Mouse (Mus musculus) stomach, embryonic 15.5 days (tissue): Measurements from ENCODE around the gene Cilp2. TPM values are rescaled to one million over a fixed set of nuclear protein-coding genes. Genes with fewer than 3 reads are reported as not detected.
A peak's percentile ranks its signal among the peaks of the same experiment; 100 is the strongest.

Source experiments
- ATAC-seq: fragments of 200-750 bp; cut with Nextera tagmentation; 2 replicates; pipeline ENCODE4 v1.8.0; 2017; ENCODE audit warnings: low read depth, moderate number of reproducible peaks, moderate TSS enrichment; ENCODE audit not compliant: insufficient read depth, low FRiP score
- H3K27ac ChIP-seq: fragments of 300-500 bp; sonication (generic); 2 replicates; pipeline ENCODE4 v1.5.1; 2015; ENCODE audit warnings: mild to moderate bottlenecking, inconsistent platforms
- H3K27me3 ChIP-seq: fragments of 300-500 bp; sonication (generic); replicated peaks from 2 replicates; pipeline ENCODE4 v1.6.1; 2015; ENCODE audit warnings: inconsistent platforms
- H3K36me3 ChIP-seq: fragments of 300-500 bp; sonication (generic); 2 replicates; pipeline ENCODE4 v1.6.1; 2015; ENCODE audit warnings: inconsistent platforms
- H3K4me1 ChIP-seq: fragments of 300-500 bp; sonication (generic); 2 replicates; pipeline ENCODE4 v1.6.1; 2015; ENCODE audit warnings: inconsistent platforms
- H3K4me2 ChIP-seq: fragments of 300-500 bp; sonication (generic); 2 replicates; pipeline ENCODE4 v1.6.1; 2015; ENCODE audit warnings: mild to moderate bottlenecking, inconsistent platforms
- H3K4me3 ChIP-seq: fragments of 300-500 bp; sonication (generic); replicated peaks from 2 replicates; pipeline ENCODE4 v1.5.1; 2015; ENCODE audit warnings: inconsistent platforms
- H3K9ac ChIP-seq: fragments of 300-500 bp; sonication (generic); 2 replicates; pipeline ENCODE4 v1.6.1; 2015; ENCODE audit warnings: inconsistent platforms
- H3K9me3 ChIP-seq: fragments of 300-500 bp; sonication (generic); 2 replicates; pipeline ENCODE4 v1.6.1; 2016; ENCODE audit warnings: inconsistent platforms
- WGBS: fragments of 180-500 bp; shearing (Covaris S2); methylation state at CpG from one replicate; pipeline ENCODE4 v1.1.7; 2015; 5-methylcytosine and 5-hydroxymethylcytosine counted together
- polyA plus RNA-seq: library from polyadenylated mRNA; unstranded; fragments of >200 nt; fragmentation: Nextera tagmentation; extraction: Ambion mirVana; gene quantifications from 2 replicates; pipeline ENCODE4 v1.2.1, GENCODE M21; 2015

The Cilp2 gene
- polyA plus RNA-seq, 1 experiment from 2014 or later, result 0.83 TPM

DNA sequence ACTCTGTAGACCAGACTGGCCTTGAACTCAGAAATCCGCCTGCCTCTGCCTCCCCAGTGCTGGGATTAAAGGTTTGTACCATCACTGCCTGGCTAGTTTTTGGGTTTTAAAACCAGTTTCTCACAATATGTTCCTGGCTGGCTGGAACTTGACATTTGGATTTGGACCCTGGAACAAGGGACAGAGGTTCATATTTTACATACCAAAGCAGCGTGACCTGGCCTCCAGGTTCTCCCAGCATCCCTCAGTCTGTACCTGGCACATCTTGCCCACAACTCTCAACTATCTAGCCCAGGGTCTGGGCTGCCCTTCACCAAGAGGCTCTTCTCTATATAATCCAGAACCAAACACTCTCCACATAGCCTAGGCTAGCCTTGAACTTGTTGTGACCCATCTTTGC lies 12.4 kb upstream of the Cilp2 start:
- WGBS, result 89% methylated on average over 2 of the region's 2 CpGs
- Histone ChIP-seq H3K4me1 (peaks cover 22% of the 10 kb centered on the region), H3K4me2 (no peak overlapping the region), H3K4me3 (no peak overlapping the region), H3K27ac (no peak overlapping the region), H3K27me3 (no peaks in the 10 kb centered on the region), H3K9ac (no peak overlapping the region), H3K9me3 (no peaks in the 10 kb centered on the region), H3K36me3 (0 out of 2 replicates have a peak, but pooled peaks cover 2% of the 10 kb centered on the region)
- ATAC-seq, result no peak

DNA sequence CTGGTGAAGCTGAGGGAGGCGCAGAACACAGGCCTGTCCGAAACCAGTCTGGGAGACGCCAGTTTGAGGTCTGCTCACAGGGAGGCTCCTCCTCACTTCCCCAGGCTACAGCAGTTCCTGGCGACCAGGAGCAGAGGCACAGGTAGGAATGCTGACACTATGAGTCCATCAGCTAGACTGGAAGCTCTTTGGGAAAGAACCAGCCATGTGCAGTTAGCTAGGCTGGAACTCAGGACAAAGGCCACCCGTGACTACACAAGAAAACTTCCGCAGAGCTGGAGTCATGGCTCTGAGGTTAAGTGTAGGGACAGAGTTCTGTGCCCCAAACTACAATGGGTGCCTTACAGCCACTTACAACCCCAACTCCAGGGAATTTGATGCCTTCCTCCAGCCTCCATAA lies 10.4 kb upstream of the Cilp2 start:
- WGBS, result 85% methylated on average over 6 of the region's 6 CpGs
- no peak overlapping the region for H3K4me2 ChIP-seq
- no peaks in the 10 kb centered on the region for H3K27me3 ChIP-seq
- H3K36me3 ChIP-seq, result peaks cover 19% of the 10 kb centered on the region
- H3K4me1 ChIP-seq, result peaks cover 25% of the 10 kb centered on the region
- no peak overlapping the region for H3K4me3 ChIP-seq
- ATAC-seq, result no peak
- H3K9me3 ChIP-seq, result no peaks in the 10 kb centered on the region
- H3K27ac ChIP-seq, result no peak overlapping the region
- no peak overlapping the region for H3K9ac ChIP-seq

DNA sequence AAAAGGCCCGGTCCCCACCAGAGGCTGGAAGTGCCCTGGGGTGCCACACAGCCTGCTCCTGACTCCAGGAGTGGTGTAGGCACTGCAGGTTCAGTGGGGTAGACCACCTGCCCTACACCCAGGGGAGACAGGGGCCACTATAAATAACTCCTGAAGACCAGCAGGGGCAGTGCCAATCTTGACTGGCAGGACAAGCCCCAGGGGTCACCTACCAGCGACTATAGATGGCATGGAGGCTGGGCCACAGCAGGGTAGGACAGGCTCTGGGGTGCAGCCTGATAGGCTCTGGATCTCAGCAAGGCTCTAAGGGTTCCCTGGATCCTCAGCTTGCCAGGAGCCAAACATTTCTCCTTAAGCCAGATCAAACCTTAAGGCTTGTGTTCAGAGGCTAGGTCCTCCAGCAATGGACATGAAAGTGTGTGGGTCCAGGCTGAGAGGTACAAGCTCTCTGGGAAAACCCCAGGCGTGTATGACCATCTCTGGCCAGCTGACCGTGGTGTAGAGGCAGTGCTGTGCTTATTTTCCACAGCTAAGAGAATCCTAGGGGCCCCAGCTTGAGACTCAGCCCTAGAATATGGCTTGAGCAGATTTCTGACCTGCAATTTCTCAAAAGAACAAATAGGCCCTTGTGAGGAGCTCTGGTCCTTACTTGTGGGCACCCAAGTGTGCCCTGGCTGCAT lies 8.4 kb upstream of the Cilp2 start:
- ATAC-seq, result no peak
- H3K27me3 ChIP-seq, result no peaks in the 10 kb centered on the region; the same call in 1 of the 2 replicates
- no peak overlapping the region for H3K9ac ChIP-seq
- no peak overlapping the region for H3K4me3 ChIP-seq
- no peaks in the 10 kb centered on the region for H3K9me3 ChIP-seq
- 70% methylated on average over 4 of the region's 4 CpGs for WGBS
- H3K4me2 ChIP-seq, result no peak overlapping the region
- peaks cover 19% of the 10 kb centered on the region for H3K36me3 ChIP-seq
- H3K4me1 ChIP-seq, result peaks cover 15% of the 10 kb centered on the region
- no peak overlapping the region for H3K27ac ChIP-seq

DNA sequence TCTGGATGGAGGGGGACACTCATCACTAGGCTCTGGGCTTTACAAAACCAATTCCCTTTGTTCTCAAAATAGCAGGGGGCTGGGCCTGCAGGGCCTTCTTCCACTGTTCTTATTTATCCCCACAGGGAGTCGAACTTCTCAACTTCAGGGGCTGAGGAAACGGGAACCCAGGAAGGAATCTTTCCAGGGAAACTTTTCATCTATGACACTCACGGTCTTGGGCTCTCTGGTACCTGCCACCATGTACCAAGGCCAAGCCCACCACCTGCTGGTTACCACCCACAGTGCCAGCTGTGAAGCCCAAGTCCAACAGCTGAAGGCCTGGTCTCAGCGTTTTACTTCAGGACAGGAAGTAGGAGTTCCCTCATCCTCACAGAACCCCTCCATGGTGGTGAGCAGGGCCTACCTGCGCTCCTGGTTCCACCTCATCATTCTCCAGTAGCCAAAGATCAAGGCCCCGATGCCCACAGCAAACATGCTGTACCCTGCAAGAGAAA lies 7.4 kb upstream of the Cilp2 start:
- Histone ChIP-seq H3K4me3 (no peak overlapping the region), H3K9ac (no peak overlapping the region), H3K36me3 (peaks cover 19% of the 10 kb centered on the region), H3K27ac (no peak overlapping the region), H3K27me3 (peaks cover 10% of the 10 kb centered on the region), H3K4me2 (no peak overlapping the region), H3K9me3 (no peaks in the 10 kb centered on the region), H3K4me1 (peaks cover 5% of the 10 kb centered on the region)
- 63% methylated on average over 6 of the region's 6 CpGs for WGBS
- no peak for ATAC-seq

DNA sequence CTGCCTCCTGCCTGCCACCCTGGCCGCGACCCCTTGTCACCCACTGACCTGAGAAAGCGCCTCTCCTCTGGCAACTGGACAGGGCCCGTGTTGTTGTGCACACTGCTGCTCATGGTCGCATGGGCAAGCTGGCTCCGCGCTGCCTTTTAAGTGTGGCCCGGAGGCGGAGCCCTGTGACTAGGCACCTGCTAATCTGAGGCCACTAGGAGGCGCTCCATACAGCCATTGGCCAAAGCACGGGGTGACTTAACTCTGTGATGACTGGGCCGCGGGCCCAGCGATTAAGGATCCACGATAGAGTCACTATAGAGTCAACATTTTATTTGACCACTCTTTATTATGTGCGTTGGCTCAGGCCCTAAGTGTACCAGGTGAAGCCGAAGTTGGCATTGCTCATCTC lies 6.4 kb upstream of the Cilp2 start:
- H3K27ac ChIP-seq, result no peak overlapping the region
- H3K36me3 ChIP-seq, result peaks cover 19% of the 10 kb centered on the region
- H3K4me1 ChIP-seq, result peaks cover 8% of the 10 kb centered on the region; the same call in 1 of the 2 replicates
- ATAC-seq, result no peak
- 50% methylated on average over 17 of the region's 17 CpGs for WGBS
- no peaks in the 10 kb centered on the region for H3K9me3 ChIP-seq
- H3K4me3 ChIP-seq, result no peak overlapping the region
- no peak overlapping the region for H3K4me2 ChIP-seq
- H3K27me3 ChIP-seq, result peaks cover 20% of the 10 kb centered on the region
- no peak overlapping the region for H3K9ac ChIP-seq

DNA sequence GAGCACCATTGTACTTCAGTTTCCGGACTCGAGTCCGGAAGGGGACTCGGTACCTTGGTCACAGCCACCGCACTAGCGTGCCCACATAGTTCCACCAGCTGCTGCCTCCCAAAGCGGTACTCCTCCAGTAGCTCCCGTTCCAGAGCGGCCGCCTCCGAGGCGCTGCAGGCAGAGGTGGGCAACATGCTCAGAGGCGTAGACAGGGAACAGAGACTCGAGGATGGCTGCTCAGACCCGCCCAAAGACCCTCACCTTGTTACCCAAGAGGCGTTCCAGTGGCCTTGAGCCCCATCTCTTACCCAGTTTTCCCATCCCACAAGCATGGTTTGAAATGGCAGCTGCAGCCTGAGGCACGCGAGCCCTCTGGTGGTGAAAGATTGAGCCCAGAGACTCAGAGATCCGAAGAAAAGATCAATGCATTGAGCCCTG lies 3.3 kb upstream of the Cilp2 start:
- 42% methylated on average over 19 of the region's 19 CpGs for WGBS
- Histone ChIP-seq H3K4me1 (peaks cover 30% of the 10 kb centered on the region), H3K9ac (no peak overlapping the region), H3K27me3 (peaks cover 50% of the 10 kb centered on the region), H3K27ac (no peak overlapping the region), H3K36me3 (peaks cover 19% of the 10 kb centered on the region), H3K4me2 (no peak overlapping the region), H3K9me3 (no peaks in the 10 kb centered on the region), H3K4me3 (no peak overlapping the region)
- ATAC-seq, result no peak

DNA sequence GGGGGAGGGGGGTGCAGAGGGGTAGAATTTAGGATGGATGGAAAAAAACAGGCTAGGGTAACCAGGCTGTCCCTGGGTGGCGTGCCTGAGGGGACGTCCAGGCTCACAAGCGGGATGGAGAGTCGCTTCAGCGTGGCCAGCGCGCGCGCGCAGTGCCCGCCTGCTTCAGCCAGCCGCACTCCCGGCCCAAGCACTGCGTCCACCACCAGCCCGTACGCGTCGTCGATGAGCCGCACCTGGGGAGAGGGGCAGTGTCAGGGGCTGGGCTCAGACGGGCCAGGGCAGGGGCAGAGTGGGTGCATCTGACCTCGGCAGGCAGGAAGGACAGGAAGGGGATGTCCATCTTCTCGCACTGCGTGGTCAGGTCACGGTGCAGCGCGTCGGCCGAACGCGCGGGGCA lies 1.4 kb upstream of the Cilp2 start:
- no peaks in the 10 kb centered on the region for H3K9me3 ChIP-seq
- no peak for ATAC-seq
- peaks cover 6% of the 10 kb centered on the region for H3K36me3 ChIP-seq
- peaks cover 27% of the 10 kb centered on the region for H3K4me1 ChIP-seq
- H3K4me2 ChIP-seq, result peak overlapping the region; percentile 51
- H3K4me3 ChIP-seq, result peak overlapping the region; percentile 25
- peaks cover 70% of the 10 kb centered on the region for H3K27me3 ChIP-seq
- H3K9ac ChIP-seq, result no peak overlapping the region
- H3K27ac ChIP-seq, result no peak overlapping the region
- WGBS, result 6% methylated on average over 32 of the region's 32 CpGs

DNA sequence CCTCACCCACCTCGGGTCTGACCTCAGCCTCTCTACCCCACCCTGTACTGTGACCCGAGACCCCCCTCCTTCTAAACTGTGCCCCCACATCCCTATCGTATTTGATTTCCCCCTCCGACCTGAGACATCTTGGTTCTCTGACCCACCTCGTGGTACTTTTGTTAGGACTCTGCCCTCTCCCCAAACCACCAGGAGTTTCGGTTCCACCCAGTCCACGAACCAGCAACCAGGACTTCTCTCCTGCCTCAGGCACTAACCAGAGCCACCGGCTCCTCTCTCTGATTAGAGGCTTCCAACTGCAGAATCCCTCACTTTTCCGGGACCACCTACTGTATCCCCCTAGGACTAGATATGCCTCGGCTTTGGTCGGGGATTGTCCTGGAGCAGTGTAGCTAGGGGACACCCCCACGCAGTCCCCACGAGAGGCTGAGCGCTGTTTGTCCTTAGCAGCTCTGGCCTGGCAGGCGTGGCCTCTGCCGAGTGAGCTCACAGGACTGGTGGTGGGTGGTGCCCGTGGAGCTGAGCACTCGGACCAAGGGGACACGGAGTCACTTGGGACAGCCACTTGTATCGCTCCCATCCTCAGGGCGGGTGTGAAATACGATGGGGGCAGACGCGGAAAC lies 868 bp upstream of the Cilp2 start:
- peak; percentile 8; the same call in 1 of the 2 replicates for ATAC-seq
- H3K4me3 ChIP-seq, result peak overlapping the region; percentile 25
- no peak overlapping the region for H3K27ac ChIP-seq
- no peaks in the 10 kb centered on the region for H3K9me3 ChIP-seq
- H3K36me3 ChIP-seq, result peaks cover under 1% of the 10 kb centered on the region; the same call in 1 of the 2 replicates
- peak overlapping the region; percentile 51 for H3K4me2 ChIP-seq
- 9% methylated on average over 24 of the region's 24 CpGs for WGBS
- H3K9ac ChIP-seq, result no peak overlapping the region
- peaks cover 27% of the 10 kb centered on the region for H3K4me1 ChIP-seq
- peaks cover 75% of the 10 kb centered on the region for H3K27me3 ChIP-seq

DNA sequence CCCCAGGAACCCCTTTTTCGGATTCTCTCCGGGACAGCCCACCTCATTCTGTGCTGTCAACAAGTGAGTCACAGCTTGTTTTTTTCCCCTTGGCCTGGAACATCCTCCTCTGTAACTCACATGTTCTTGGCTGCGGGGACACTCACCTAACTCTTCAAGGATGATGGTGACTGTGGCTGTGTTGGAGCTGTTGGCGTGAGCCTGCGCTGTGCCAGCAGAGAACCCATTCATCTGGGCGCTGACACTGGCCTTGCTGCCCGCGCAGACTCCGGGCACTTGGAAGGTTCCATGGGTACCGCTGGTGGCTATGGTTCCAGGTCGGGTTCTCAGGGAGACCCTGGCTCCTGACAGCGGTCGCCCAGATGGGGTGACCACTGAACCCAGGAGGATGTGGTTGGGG lies 3.3 kb downstream of the Cilp2 start:
- peaks cover 100% of the 10 kb centered on the region for H3K27me3 ChIP-seq
- no peak overlapping the region for H3K27ac ChIP-seq
- H3K4me1 ChIP-seq, result peaks cover 45% of the 10 kb centered on the region
- no peak overlapping the region for H3K4me2 ChIP-seq
- WGBS, result 57% methylated on average over 13 of the region's 13 CpGs
- no peaks in the 10 kb centered on the region for H3K9me3 ChIP-seq
- H3K9ac ChIP-seq, result no peak overlapping the region
- no peak overlapping the region for H3K4me3 ChIP-seq
- H3K36me3 ChIP-seq, result no peaks in the 10 kb centered on the region
- ATAC-seq, result no peak

DNA sequence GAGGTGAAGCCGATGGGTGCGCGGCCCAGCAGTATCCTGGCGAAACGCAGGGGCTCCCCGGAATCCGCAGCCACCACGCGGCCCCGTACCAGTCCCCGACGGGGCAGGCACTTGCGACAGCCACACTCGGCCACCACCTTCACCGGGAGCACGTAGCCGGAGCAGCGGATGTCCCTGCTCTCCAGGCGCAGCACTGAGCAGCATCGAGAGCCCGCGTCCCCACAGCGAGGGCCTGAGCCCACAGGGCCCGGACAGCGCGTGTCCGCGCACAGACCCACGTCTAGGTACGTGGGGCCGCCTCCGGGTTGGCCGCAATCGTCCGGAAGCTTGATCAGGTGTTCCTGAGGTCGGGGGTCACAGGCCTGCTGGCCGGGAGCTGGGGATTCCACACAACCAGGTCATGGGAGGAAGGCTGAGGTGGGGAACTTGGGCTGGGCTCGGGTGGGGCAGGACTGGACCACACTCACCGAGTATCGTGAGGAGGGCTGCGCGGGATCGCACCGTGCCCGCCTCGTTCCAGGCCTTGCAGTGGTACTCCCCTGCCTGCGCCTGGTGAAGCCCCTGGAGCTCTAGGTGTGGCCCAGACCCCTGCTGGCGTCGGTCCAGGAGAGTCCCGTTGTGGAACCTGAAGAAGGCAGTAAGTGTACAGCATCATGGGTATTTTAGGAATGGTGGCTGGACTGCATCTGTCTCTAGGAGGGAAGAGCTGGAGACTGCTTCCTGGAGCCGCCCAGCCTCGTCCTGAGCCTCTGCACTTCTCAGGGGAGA lies 4.5 kb downstream of the Cilp2 start:
- H3K27ac ChIP-seq, result no peak overlapping the region
- no peaks in the 10 kb centered on the region for H3K36me3 ChIP-seq
- peak overlapping the region; percentile 75 for H3K4me2 ChIP-seq
- H3K27me3 ChIP-seq, result peaks cover 91% of the 10 kb centered on the region
- no peak overlapping the region for H3K9ac ChIP-seq
- no peaks in the 10 kb centered on the region for H3K9me3 ChIP-seq
- no peak for ATAC-seq
- H3K4me3 ChIP-seq, result peak overlapping the region; percentile 35
- 13% methylated on average over 52 of the region's 52 CpGs for WGBS
- peaks cover 33% of the 10 kb centered on the region for H3K4me1 ChIP-seq

DNA sequence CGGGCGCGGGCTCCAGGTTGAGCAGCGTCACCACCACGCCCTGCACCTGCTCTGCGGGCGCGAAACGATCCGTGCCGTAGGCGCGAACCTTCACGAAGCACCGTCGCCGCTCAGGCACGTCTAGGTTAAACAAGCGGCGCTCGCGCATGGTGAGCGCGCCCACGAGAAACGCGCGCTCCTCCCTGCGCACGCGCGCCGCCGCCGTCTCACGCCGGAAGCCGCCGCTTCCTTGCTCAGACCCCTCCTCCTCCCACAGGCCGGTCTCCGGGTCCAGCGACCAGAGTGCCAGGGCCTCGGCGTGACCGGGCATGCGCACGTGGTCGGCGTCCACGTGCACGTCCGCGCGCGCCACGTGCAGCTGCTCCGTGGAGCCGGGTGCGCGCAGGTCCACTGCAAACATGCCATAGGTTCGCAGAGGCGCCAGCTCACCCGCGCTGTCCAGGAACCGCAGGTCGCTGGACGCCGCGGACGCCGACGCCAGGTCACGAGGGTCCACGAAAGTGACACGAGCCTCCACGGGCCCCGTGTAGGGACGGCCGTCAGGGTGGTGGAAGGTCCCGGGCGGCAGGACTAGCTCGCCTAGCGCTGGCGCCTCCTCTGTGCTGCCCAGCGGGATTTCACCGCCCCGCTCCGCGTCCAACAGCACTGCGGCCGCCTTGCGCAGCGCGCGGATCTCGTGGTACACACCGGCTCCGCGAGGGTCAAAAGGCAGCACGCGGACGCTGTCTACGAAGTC lies 5.3 kb downstream of the Cilp2 start:
- 0 out of 2 replicates have a peak, but pooled peaks have one; percentile 36 for ATAC-seq

More for the DNA sequence above, 5.3 kb downstream of the Cilp2 start:
- H3K27ac ChIP-seq, result no peak overlapping the region
- H3K4me1 ChIP-seq, result peaks cover 25% of the 10 kb centered on the region
- no peak overlapping the region for H3K9ac ChIP-seq
- H3K4me2 ChIP-seq, result peak overlapping the region; percentile 75
- peak overlapping the region; percentile 35 for H3K4me3 ChIP-seq
- WGBS, result 5% methylated on average over 98 of the region's 103 CpGs
- peaks cover 84% of the 10 kb centered on the region for H3K27me3 ChIP-seq
- no peaks in the 10 kb centered on the region for H3K9me3 ChIP-seq
- H3K36me3 ChIP-seq, result no peaks in the 10 kb centered on the region
